8 mouse cellular contexts compared by ENCODE assay signal in the genomic region with DNA sequence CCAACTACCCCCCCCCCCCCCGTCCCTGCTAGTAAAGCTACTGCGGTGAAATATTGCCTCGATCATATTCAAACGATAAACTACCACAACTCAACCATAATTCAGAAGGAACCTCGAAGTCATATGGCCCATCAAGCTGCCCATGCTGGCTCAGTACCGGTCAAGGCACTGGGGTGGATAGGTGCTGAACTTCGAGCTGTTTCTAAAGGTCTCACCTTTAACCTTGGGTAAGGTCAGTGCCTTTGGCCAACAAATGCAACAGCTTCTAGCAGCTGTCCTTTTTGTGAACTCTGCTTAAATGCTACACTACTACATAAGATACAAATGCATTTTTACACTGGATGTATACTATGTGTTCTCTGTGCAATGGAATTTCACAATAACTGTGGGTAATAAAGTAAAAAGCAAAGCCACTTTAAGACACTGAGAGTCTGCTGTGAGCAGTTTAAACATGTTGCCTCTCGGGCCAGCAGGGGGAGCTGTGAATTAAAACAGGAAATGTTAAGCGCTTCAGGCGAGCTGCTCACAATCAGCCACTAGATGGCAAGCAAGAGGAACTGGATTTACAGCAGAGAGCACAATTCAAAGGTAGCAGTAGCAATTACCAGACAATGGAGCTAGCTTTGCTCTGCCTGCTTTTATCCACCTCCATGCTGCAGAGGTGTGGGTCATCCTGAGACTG. TPM values are rescaled to one million over a fixed set of nuclear protein-coding genes. Genes with fewer than 3 reads are reported as not detected.
DNase-seq lines count a peak whose midpoint lies in the region; ATAC-seq lines count a peak whose summit lies in the region.

No protein-coding gene starts in this region.

- no peak overlapping the region for H3K27ac ChIP-seq in heart, embryonic 15.5 days
- H3K27ac ChIP-seq in liver, embryonic 13.5 days = no peak overlapping the region
- H3K27ac ChIP-seq in neural tube, embryonic 12.5 days = 0 out of 2 replicates have a peak overlapping the region, but pooled peaks have one; percentile 2

- 0 out of 2 replicates have a peak, but pooled peaks have one; percentile 48 for ATAC-seq in heart, embryonic 15.5 days (replicated peaks; ENCODE audit: insufficient number of reproducible peaks, insufficient read depth, low FRiP score, low read depth)
- peak; percentile 67 for ATAC-seq in liver, embryonic 13.5 days (ENCODE audit: low read depth)
- ATAC-seq in neural tube, embryonic 12.5 days (ENCODE audit: low FRiP score, low read depth) = peak; percentile 75

- no peaks in the 10 kb centered on the region for H3K9me3 ChIP-seq in heart, embryonic 15.5 days (replicated peaks)
- no peaks in the 10 kb centered on the region for H3K9me3 ChIP-seq in liver, embryonic 13.5 days (replicated peaks)
- no peaks in the 10 kb centered on the region for H3K9me3 ChIP-seq in neural tube, embryonic 12.5 days

- H3K4me2 ChIP-seq in heart, embryonic 15.5 days = no peak overlapping the region
- no peak overlapping the region for H3K4me2 ChIP-seq in liver, embryonic 13.5 days
- H3K4me2 ChIP-seq in neural tube, embryonic 12.5 days (replicated peaks) = no peak overlapping the region

- H3K4me1 ChIP-seq in heart, embryonic 15.5 days (replicated peaks) = peaks cover 11% of the 10 kb centered on the region; the same call in 1 of the 2 replicates
- H3K4me1 ChIP-seq in liver, embryonic 13.5 days (replicated peaks) = peaks cover 7% of the 10 kb centered on the region
- no peaks in the 10 kb centered on the region for H3K4me1 ChIP-seq in neural tube, embryonic 12.5 days

- DNase-seq in CD8-positive naive resting alpha-beta T cell, adult 2 months (ENCODE audit: low read depth in 2 of 2, low spot score in 2 of 2) = peak; percentile 88 to 93
- peak; percentile 81 for DNase-seq in c-Kit-negative CD71-positive TER-119-positive erythroid progenitor cells, embryonic 14.5 days (ENCODE audit: low read depth, low spot score)
- DNase-seq in fibroblast of lung, adult 2 months (ENCODE audit: low read depth) = peak; percentile 85
- DNase-seq in kidney, postnatal 14 days = peak; percentile 93
- peak; percentile 81 for DNase-seq in liver, embryonic 13.5 days
- peak; percentile 95 for DNase-seq in telencephalon, adult 2 months (ENCODE audit: low read depth, low spot score)

- H3K4me3 ChIP-seq in heart, embryonic 15.5 days = no peak overlapping the region
- no peak overlapping the region for H3K4me3 ChIP-seq in liver, embryonic 13.5 days (replicated peaks)
- H3K4me3 ChIP-seq in neural tube, embryonic 12.5 days = no peak overlapping the region

- H3K9ac ChIP-seq in heart, embryonic 15.5 days = no peak overlapping the region
- no peak overlapping the region for H3K9ac ChIP-seq in liver, embryonic 13.5 days
- no peak overlapping the region for H3K9ac ChIP-seq in neural tube, embryonic 12.5 days

- H3K27me3 ChIP-seq in heart, embryonic 15.5 days = no peaks in the 10 kb centered on the region
- no peaks in the 10 kb centered on the region for H3K27me3 ChIP-seq in liver, embryonic 13.5 days
- H3K27me3 ChIP-seq in neural tube, embryonic 12.5 days (replicated peaks) = no peaks in the 10 kb centered on the region

- WGBS in heart, embryonic 15.5 days = 55% methylated on average over 10 of the region's 10 CpGs
- 55% methylated on average over 10 of the region's 10 CpGs for whole genome bisulfite sequencing in liver, embryonic 13.5 days (ENCODE audit: insufficient replicate concordance)
- WGBS in neural tube, embryonic 12.5 days = 63% methylated on average over 10 of the region's 10 CpGs

- peaks cover 22% of the 10 kb centered on the region; the same call in 1 of the 2 replicates for H3K36me3 ChIP-seq in heart, embryonic 15.5 days
- peaks cover 29% of the 10 kb centered on the region for H3K36me3 ChIP-seq in liver, embryonic 13.5 days
- peaks cover 27% of the 10 kb centered on the region for H3K36me3 ChIP-seq in neural tube, embryonic 12.5 days

RNA-seq across cellular contexts. Expression of gene Ldhal6b, which starts 10.7 kb away (rescaled TPM):
- not detected in 2 replicates for polyA plus RNA-seq in heart, embryonic 15.5 days (2015; fragmentation: Nextera tagmentation; extraction: Ambion mirVana)
- polyA plus RNA-seq in liver, embryonic 13.5 days (2015; fragmentation: Nextera tagmentation; extraction: Ambion mirVana) = not detected in 2 replicates
- polyA plus RNA-seq in neural tube, embryonic 12.5 days (2016; fragmentation: Nextera tagmentation; extraction: Ambion mirVana) = not detected in 2 replicates

RNA-seq across cellular contexts. Expression of gene Tmem242, which starts 10.8 kb away (rescaled TPM):
- 107 and 118 TPM in 2 replicates for polyA plus RNA-seq in heart, embryonic 15.5 days (2015; fragmentation: Nextera tagmentation; extraction: Ambion mirVana)
- 54.1 and 55.9 TPM in 2 replicates for polyA plus RNA-seq in liver, embryonic 13.5 days (2015; fragmentation: Nextera tagmentation; extraction: Ambion mirVana)
- 106 and 123 TPM in 2 replicates for polyA plus RNA-seq in neural tube, embryonic 12.5 days (2016; fragmentation: Nextera tagmentation; extraction: Ambion mirVana)
